Mouse (Mus musculus) lung, postnatal 14 days (tissue): ENCODE measurements at regions not wholly inside any gene's neighbourhood (a gene's known extent, or its start where the extent isn't known, plus 50 kb on each side); places are given as distances from the start of the nearest gene placed in this dataset.

Source experiments
- DNase-seq: peaks from one replicate; pipeline ENCODE4 v3.0.0; 2021

GRCm38 (mm10) chrX:99592980-99593379 lies 121.9 kb upstream of the Pja1 start:
- DNase-seq: no peak

GRCm38 (mm10) chrX:99587284-99587683 lies 116.2 kb upstream of the Pja1 start:
- no peak for DNase-seq

GRCm38 (mm10) chrX:99586282-99586681 lies 115.2 kb upstream of the Pja1 start:
- DNase-seq: no peak

- DNase-seq: no peak
Measured at GRCm38 (mm10) chrX:99585703-99586102, 114.6 kb upstream of the Pja1 start.

GRCm38 (mm10) chrX:99582611-99583010 lies 111.5 kb upstream of the Pja1 start:
- no peak for DNase-seq

GRCm38 (mm10) chrX:99581632-99582466 lies 110.8 kb upstream of the Pja1 start:
- DNase-seq: no peak

- no peak for DNase-seq
Measured at GRCm38 (mm10) chrX:99579206-99579605, 108.1 kb upstream of the Pja1 start.

- DNase-seq: no peak
Measured at GRCm38 (mm10) chrX:99578796-99579195, 107.7 kb upstream of the Pja1 start.

GRCm38 (mm10) chrX:99575105-99575504 lies 104.0 kb upstream of the Pja1 start:
- DNase-seq: no peak

- DNase-seq: peak; percentile 60
Measured at GRCm38 (mm10) chrX:99574441-99575103, 103.5 kb upstream of the Pja1 start.

- no peak for DNase-seq
Measured at GRCm38 (mm10) chrX:99570161-99570560, 99.1 kb upstream of the Pja1 start.

- DNase-seq: no peak
Measured at GRCm38 (mm10) chrX:99568244-99568643, 97.2 kb upstream of the Pja1 start.

- peak; percentile 24 for DNase-seq
Measured at GRCm38 (mm10) chrX:99567367-99568164, 96.5 kb upstream of the Pja1 start.

- DNase-seq: no peak
Measured at GRCm38 (mm10) chrX:99561995-99562394, 90.9 kb upstream of the Pja1 start.

GRCm38 (mm10) chrX:99560699-99561098 lies 89.6 kb upstream of the Pja1 start:
- peak; percentile 49 for DNase-seq

GRCm38 (mm10) chrX:99556876-99557354 lies 85.8 kb upstream of the Pja1 start:
- DNase-seq: no peak

GRCm38 (mm10) chrX:99555976-99556781 lies 85.1 kb upstream of the Pja1 start:
- DNase-seq: no peak

- no peak for DNase-seq
Measured at GRCm38 (mm10) chrX:99552778-99553177, 81.7 kb upstream of the Pja1 start.

- no peak for DNase-seq
Measured at GRCm38 (mm10) chrX:99550057-99550760, 79.1 kb upstream of the Pja1 start.

GRCm38 (mm10) chrX:99548284-99549019 lies 77.4 kb upstream of the Pja1 start:
- no peak for DNase-seq

GRCm38 (mm10) chrX:99544410-99544809 lies 73.3 kb upstream of the Pja1 start:
- DNase-seq: no peak
